Mouse (Mus musculus) T-helper 1 cell (primary cell): ENCODE data around the gene C9.

ENCODE experiments used
- in situ Hi-C: fragments of 300-600 bp; cut with MboI, MseI; formaldehyde crosslinking; loops from one replicate; pipeline ENCODE4 v1.15.1; 2025; ENCODE audit warnings: high pct_unique_total_duplicates

The C9 gene

DNA sequence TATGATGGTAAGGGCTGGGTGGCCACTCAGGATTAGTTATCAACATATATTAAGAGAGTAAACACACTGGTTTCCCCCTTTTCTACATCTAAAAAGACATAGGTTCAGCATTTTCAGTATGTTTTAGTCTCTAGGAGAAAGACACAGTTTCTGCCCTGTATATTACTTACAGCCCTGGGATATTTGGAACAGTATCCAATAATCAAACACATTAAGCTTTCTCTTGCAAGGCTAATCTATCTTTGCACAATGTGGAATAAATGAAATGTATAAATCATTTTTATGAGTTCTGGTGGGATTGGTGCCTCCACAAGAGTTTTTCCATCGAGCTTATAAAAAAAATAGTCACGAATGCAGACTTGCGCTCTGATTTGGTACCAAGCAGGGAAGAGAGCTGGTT, 24.3 kb downstream of the C9 start:
- in situ Hi-C loops: no loop called here

DNA sequence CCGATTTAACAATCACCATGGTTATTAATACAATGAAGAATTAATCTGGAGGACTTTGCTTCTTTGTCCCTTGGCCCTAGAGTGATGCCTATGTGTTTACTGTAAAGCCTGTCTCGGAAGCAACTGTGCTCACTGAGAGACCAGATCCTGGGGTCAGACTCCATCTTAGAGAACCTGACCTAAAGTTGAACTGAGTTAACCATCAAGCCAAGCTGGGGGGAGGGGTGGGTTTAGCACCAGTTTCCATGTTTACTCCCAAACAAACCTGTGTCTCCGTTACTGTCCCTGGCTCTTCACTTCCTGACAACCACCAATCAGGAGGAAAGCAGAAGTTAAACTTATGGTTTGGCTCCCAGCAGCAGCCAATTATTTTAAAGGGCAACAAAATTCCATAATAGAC, 38.4 kb downstream of the C9 start:
- in situ Hi-C loops: no loop called here

DNA sequence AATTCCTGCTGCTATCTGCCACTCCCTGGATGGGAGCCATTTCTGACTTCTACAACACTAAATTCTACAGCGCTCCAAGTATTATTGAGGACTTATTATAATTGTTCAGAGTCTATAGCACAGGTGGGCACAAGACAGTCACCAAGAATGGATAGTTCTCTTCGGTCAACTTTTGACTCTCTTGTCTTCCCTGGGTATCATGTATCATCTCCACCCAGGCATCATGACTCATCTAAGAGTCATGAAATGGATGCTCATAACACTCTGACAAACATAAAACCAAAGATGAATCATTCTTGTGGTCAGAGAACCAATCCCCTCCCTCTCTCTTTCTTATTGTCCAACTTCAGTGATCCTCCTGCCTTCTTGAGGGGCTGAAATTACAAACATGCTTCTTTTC, 47.3 kb downstream of the C9 start:
- in situ Hi-C loops: loop anchor here (10.0 kb wide), 1 partner anchor 72 kb away; no protein-coding TSS in a partner anchor

DNA sequence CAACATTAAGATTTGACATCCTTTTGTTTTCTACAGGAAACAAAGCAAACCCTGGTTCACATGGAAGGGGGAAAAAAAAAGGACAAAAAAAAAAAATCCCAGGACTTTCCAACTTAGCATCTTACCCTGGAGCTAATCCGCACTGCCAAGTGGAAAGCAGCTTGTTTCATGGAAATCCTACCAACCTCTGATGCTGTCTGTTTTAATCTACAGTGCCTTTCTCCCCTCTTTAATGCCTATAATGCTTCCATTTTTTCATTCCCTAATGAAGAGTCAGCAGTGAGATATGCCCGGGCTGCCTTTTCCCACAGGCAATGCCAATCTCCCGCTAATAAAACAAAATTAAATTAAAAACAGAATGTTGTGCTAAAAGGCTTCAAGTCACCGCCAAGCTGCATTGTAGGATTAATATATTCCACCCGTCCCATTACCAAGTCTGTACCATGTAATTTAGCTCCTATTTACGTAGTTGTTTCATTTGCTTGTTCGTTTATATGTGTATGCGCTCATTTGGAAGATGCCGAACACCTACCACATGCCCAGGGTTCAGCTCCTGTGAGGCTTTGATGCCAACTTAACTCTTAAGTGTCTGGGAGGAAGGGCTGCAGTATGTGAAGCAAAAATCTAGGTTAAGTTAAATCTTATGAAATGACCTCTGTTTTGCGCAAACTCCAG, 53.4 kb downstream of the C9 start:
- in situ Hi-C loops: loop anchor here (10.0 kb wide), 1 partner anchor 66 kb away; no protein-coding TSS in a partner anchor

DNA sequence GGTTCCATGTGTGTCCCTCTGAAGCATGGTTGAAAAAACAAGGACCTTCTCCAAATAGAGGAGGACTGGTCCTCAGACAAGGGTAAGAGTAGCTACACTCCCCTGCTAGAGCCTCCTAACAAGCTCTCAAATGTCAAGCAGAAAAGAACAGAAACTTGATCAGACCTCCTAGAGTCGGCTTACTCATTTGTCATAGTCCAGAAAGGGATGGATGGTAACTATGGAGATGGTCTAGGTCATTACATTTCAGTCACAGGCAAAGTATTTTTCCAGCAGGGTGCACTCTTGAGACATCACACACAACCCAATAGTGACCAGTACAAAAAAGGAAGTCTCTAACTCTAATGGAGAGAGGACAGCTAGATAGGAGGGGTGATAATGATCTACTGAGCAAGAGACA, 55.7 kb downstream of the C9 start:
- in situ Hi-C loops: no loop called here

DNA sequence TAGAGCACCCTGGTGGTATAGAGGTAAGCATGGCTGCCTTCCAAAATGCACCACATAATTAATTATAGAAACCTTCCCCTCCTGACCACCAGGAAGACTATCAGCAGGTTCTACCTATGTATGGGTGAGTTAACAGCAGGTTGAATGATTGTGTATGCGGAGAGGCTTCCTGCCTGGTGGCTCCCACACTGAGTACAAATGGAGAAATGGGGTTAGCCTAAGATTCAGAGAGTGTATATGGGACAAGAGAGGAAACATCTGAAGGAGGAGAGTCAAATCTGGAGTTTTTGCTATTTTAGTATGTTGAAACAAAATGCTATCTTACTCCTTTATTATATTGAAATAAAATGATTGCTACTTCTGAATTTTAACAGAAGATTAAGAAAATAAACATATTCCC, 72.4 kb downstream of the C9 start:
- in situ Hi-C loops: no loop called here

DNA sequence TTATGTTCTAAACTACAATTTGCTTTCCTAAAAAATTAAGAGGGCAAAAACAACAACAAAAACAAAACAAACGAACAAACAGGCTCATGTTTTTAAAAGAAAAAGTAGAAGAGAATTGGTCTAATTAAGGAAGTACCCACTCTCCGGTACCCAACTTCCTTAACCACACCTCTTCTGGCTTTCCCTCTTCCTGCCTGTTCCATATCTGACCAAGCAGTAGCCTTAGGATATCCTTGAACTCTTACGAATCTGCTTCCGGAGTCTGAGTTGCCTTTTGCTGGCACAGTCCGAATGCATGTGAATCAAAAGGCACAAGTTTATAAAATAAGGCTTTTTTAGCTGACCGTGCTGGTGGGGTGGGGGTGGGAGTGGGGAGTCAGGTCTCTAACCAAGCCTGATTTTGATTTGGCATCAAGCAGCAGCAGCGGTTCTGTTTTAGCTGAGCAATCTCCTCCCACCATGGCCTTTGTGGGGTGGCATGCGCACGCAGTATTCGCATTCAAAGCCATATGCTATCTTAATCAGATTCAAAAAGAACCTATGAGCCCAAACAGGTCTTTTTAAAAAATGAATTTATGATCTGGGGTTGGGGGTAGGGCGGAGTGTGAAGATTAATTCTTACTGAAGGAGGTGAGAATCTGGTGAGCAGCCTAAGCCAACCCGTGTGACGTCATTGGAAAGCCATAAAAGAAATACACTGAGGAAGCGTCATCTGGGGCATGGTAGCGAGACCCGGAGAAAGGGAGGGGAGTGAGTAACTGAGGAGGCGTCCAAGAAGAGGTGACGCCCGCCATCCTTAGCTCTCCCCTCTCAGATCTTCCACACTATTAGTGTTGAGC, 74.5 kb downstream of the C9 start:
- in situ Hi-C loops: loop anchor here (5.0 kb wide), 1 partner anchor 48 kb away; no protein-coding TSS in a partner anchor

DNA sequence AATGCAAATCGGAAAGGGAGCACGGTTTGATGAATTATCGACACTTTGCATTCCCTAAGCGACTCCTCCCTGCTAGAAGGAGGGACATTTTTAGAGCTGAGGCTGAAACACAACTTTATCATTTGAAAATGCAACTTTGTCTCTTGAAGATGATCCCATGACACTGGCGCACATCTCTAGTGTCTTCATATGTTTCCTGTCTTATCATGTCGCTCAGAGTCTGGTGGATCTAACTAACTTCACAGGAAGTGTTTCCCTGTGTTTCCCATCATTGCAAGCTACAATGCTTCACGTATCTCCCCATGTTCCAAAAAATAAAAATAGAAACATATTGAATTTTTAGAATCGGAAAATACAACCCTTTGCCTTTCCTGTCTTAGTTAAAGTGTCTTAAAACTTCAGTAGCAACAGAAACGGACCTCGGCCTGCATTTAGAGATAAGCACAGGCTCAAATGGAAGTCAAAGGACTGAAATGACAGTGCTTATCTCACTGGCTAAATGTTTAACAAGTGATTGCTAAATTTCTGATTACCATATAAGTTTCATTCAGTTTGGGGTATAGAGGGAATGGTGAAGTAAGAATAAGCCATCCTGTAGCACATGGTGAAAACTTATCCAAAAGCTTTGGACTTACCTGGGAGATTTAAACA, 75.5 kb downstream of the C9 start:
- in situ Hi-C loops: loop anchor here (5.0 kb wide), 1 partner anchor 47 kb away; no protein-coding TSS in a partner anchor

DNA sequence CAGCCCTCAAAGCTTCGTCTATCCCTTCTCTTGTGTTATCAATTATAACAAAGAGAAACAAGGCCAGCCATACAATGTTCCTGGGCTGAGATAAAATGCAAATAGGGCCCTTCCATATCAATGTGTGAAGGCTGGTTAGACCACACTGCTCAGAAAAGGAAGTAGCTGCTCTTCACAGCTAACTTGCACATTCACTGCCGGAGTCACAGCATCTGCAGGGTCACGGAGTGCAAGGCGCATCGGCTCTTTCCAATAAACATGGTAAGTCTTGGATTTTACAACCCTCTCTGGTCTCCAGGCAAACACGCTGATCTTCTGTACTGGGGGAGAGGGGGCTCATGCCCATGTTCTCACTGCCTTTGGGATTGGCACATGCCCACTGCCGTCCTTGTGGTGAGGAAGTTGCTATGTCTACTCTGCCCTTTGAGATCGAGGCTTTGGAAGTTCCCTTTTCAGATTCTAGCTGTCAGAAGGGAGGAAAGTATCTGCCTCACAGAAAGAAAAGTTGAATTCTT, 77.6 kb downstream of the C9 start, which contains the start of gene Fyb:
Fyb (plus strand) TSS at position 201 of the 515 bp plus-strand sequence.
- in situ Hi-C loops: loop anchor here (5.0 kb wide), 1 partner anchor 45 kb away; no protein-coding TSS in a partner anchor

DNA sequence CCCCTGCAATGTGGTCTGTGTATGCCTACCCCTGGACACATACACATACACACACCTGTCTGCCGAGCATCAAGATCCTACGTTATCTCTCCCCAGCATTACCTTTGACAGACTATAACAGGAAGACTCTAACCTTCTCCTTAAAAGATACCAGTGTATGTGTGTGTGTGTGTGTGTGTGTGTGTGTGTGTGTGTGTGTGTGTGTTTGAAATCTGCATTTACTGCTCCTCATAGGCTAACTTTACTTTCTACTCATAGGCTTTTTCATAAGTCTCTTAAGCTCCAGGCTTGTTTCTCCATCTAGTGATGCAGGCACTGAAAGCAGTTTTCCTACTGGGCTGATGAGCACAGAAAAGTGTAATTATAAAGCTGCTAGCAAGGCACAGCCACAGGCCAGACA, 79.7 kb downstream of the C9 start:
- in situ Hi-C loops: loop anchor here (5.0 kb wide), 1 partner anchor 42 kb away; no protein-coding TSS in a partner anchor

DNA sequence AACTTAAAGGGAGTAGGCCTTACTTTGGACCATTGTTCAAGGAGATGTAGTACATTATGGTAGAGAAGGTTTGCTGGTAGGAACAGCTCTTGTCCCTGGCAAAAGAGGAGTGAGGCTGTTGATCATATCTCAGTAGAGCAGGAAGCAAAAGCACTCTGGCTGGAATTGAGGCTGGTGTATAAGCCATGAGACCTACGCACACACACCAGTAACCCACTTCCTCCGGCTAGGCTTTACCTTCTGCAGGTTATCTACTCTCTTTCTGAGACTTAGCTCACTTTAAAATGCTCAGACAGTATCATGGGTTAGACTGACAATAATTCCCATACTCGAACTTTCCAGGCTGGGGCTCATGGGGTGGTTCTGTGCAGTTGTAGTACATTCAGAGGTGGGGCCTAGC, 80.3 kb downstream of the C9 start:
- in situ Hi-C loops: no loop called here

DNA sequence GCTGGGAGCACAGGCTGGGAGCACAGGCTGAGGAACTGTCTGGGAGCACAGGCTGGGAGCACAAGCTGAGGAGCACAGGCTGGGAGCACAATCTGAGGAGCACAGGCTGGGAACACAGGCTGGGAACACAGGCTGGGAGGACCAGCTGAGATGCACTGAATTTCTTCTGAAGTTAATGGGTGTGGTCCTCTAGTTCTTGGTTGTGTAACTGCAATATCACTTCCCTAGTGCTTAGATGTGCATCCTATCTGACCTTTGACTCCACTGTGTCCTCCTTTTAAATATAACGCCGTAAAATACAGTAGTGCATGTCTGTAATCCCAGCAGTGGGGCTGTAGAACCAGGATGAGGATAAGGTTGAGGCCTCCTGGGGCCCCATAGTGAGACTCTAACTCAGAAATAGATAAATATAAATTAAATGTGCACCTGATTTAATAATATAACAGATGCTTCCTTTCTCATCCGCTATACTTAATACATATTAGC, 88.8 kb downstream of the C9 start:
- in situ Hi-C loops: no loop called here

DNA sequence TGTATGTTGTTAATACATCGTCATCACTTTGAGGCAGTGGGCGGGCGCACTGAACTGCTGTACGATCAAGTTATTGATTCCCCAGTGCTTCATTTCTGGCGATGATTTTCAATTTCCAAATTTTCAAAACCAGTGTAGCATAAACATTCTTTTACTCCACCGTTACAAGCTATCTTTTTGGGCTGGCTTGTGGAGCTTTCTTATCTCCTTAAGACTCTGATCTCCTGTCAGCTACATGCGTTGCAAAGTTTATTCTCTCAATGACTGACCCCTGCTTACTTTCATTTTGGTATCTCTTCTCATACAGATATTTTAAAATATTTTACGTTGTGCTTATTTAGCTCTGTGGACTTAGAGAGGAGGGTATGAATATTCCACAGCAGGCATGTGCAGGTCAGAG, 89.5 kb downstream of the C9 start:
- in situ Hi-C loops: no loop called here

DNA sequence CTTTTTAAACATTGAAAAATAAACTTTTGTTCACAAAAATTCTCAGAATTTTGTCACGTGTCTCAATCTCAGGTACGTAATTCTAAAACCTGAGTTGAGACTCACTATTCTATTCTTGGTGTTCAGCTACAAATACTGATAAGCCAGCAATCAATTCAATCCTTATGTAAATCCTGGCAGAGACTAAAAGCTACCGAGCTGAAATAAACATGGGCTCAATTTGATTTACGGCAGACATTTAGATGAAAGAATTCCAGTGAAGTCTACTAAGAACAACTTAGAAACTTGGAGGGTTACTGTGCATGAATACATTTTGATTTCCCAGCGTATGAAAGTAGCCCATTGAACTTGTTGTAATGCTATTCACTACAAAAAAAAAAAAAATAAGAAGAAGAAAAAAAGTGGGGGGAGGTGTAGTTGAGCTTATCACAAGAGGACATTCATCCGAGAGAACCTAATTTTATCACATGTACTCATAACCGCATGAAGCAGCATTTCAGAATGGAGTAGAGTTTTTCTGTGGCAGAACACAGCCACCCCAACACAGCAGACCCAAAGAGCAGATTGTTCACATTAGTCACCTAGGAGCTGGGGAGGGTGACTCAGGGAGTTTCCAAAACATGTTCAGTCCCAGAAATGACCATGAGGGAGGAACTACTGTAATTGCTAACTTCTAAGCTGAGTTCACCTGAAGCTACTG, 94.7 kb downstream of the C9 start:
- in situ Hi-C loops: no loop called here
